ENCODE assay signal across 9 mouse cellular contexts in genomic region chr10:20915623-20916045, GRCm38 (mm10). TPM values are rescaled to one million over a fixed set of nuclear protein-coding genes. Genes with fewer than 3 reads are reported as not detected.
DNase-seq lines count a peak whose midpoint lies in the region; ATAC-seq and TF ChIP-seq lines count a peak whose summit lies in the region.
"Had no signal": no experiment of that assay in that cellular context is flagged by ENCODE, and none has a peak within 500 bp of the region (broad histone marks: within the 10 kb centered on the region; RNA-seq: fewer than 3 reads in every experiment).

No protein-coding gene starts in this region.

- H3K27ac ChIP-seq in kidney, adult 2 months (ENCODE audit: insufficient read depth, low read depth, low read length): no peak overlapping the region
- H3K27ac ChIP-seq in kidney, embryonic 16.5 days (ENCODE audit: low read length): no peak overlapping the region
- H3K27ac ChIP-seq in CH12.LX (ENCODE audit: insufficient read depth, low read depth): no peak overlapping the region
- H3K27ac ChIP-seq in embryonic facial prominence, embryonic 10.5 days (replicated peaks): no peak overlapping the region
- no peak overlapping the region for H3K27ac ChIP-seq in limb, embryonic 11.5 days (replicated peaks; ENCODE audit: low read depth, low read length)

- no peak for TF ChIP-seq POLR2A in kidney, adult 2 months (IDR thresholded peaks at IDR 0.05; ENCODE audit: low read depth, low read length)
- no peak for TF ChIP-seq POLR2A in CH12.LX (IDR thresholded peaks at IDR 0.05; ENCODE audit: low read depth, low read length)

- no peaks in the 10 kb centered on the region for H3K9me3 ChIP-seq in kidney, embryonic 16.5 days (ENCODE audit: low read length)
- no peaks in the 10 kb centered on the region for H3K9me3 ChIP-seq in CH12.LX (replicated peaks; ENCODE audit: low read length)
- no peaks in the 10 kb centered on the region for H3K9me3 ChIP-seq in embryonic facial prominence, embryonic 10.5 days
- H3K9me3 ChIP-seq in limb, embryonic 11.5 days (ENCODE audit: control insufficient read depth, low read length): no peaks in the 10 kb centered on the region

- H3K36me3 ChIP-seq in kidney, adult 2 months (ENCODE audit: control insufficient read depth, insufficient read depth, low read length): no peaks in the 10 kb centered on the region
- no peaks in the 10 kb centered on the region for H3K36me3 ChIP-seq in kidney, embryonic 16.5 days (ENCODE audit: insufficient read depth, low read length)
- no peaks in the 10 kb centered on the region for H3K36me3 ChIP-seq in CH12.LX (replicated peaks in 1 of 2; ENCODE audit: control insufficient read depth in 1 of 2, insufficient read depth in 1 of 2, low read length in 1 of 2)
- H3K36me3 ChIP-seq in embryonic facial prominence, embryonic 10.5 days (replicated peaks): no peaks in the 10 kb centered on the region
- no peaks in the 10 kb centered on the region for H3K36me3 ChIP-seq in limb, embryonic 11.5 days (ENCODE audit: control insufficient read depth, insufficient read depth, low read length)

- DNase-seq in kidney, adult 2 months: peak; percentile 25
- DNase-seq in CH12.LX (ENCODE audit: extremely low read depth): peak; percentile 47
- DNase-seq in adrenal gland, postnatal 10 days: peak; percentile 65
- DNase-seq in embryonic facial prominence, embryonic 10.5 days (ENCODE audit: low spot score): peak; percentile 53
- DNase-seq in limb, embryonic 11.5 days (ENCODE audit: low spot score): peak; percentile 51
- DNase-seq in urinary bladder, adult 18-20 months (ENCODE audit: low spot score in 2 of 2): no peak

- H3K27me3 ChIP-seq in kidney, adult 2 months (replicated peaks; ENCODE audit: control insufficient read depth, insufficient read depth, low read length): no peaks in the 10 kb centered on the region
- no peaks in the 10 kb centered on the region for H3K27me3 ChIP-seq in kidney, embryonic 16.5 days (ENCODE audit: insufficient read depth, low read length)
- no peaks in the 10 kb centered on the region for H3K27me3 ChIP-seq in CH12.LX (replicated peaks)
- H3K27me3 ChIP-seq in embryonic facial prominence, embryonic 10.5 days (replicated peaks; ENCODE audit: low read depth, poor library complexity, severe bottlenecking): no peaks in the 10 kb centered on the region
- H3K27me3 ChIP-seq in limb, embryonic 11.5 days (ENCODE audit: control insufficient read depth, insufficient read depth, low read length): no peaks in the 10 kb centered on the region

- WGBS in kidney, adult 2 months: 71% methylated on average over 7 of the region's 7 CpGs
- WGBS in kidney, embryonic 16.5 days: 76% methylated on average over 7 of the region's 7 CpGs
- WGBS in embryonic facial prominence, embryonic 10.5 days: 71% methylated on average over 7 of the region's 7 CpGs
- 79% methylated on average over 7 of the region's 7 CpGs for WGBS in limb, embryonic 11.5 days

- TF ChIP-seq EP300 in CH12.LX (IDR thresholded peaks at IDR 0.05; ENCODE audit: low read length): peak; percentile 30; the same call in 1 of the 2 replicates

- TF ChIP-seq RAD21 in CH12.LX (IDR thresholded peaks at IDR 0.05; ENCODE audit: low read depth, low read length): peak; percentile 43

- H3K79me2 ChIP-seq in CH12.LX (replicated peaks; ENCODE audit: control insufficient read depth, extremely low read depth, insufficient read depth, poor library complexity, severe bottlenecking): no peaks in the 10 kb centered on the region

- no peak overlapping the region for H3K4me2 ChIP-seq in kidney, embryonic 16.5 days (replicated peaks; ENCODE audit: low read depth, low read length)
- peak overlapping the region; percentile 41 for H3K4me2 ChIP-seq in CH12.LX (ENCODE audit: insufficient read depth, low read depth, poor library complexity, severe bottlenecking)
- no peak overlapping the region for H3K4me2 ChIP-seq in limb, embryonic 11.5 days (ENCODE audit: low read depth, severe bottlenecking)

- TF ChIP-seq CTCF in kidney, adult 2 months (conservative IDR thresholded peaks at IDR 0.05; ENCODE audit: insufficient read depth, insufficient read length, low read depth, low read length): peak; percentile 58
- TF ChIP-seq CTCF in CH12.LX (conservative IDR thresholded peaks at IDR 0.05 in 1 of 2, IDR thresholded peaks at IDR 0.05 in 1 of 2; ENCODE audit: low read depth in 2 of 2, low read length in 2 of 2): peak; percentile 68 to 80; a peak in 3 of 4 replicates

- H3K4me1 ChIP-seq in kidney, adult 2 months (ENCODE audit: control insufficient read depth, insufficient read depth, low read length): no peaks in the 10 kb centered on the region
- no peaks in the 10 kb centered on the region for H3K4me1 ChIP-seq in kidney, embryonic 16.5 days (ENCODE audit: insufficient read depth, low read length)
- H3K4me1 ChIP-seq in CH12.LX (ENCODE audit: control insufficient read depth in 1 of 2, insufficient read depth in 2 of 2): peaks cover 4% of the 10 kb centered on the region in 2 experiments; a peak in 2 of 4 replicates
- H3K4me1 ChIP-seq in embryonic facial prominence, embryonic 10.5 days: no peaks in the 10 kb centered on the region
- no peaks in the 10 kb centered on the region for H3K4me1 ChIP-seq in limb, embryonic 11.5 days (ENCODE audit: control insufficient read depth, insufficient read depth, low read length)

- no peak for ATAC-seq in kidney, embryonic 16.5 days (ENCODE audit: low FRiP score, low TSS enrichment)
- ATAC-seq in limb, embryonic 11.5 days (ENCODE audit: insufficient number of reproducible peaks, low FRiP score, low TSS enrichment, low read depth): no peak
- peak; percentile 60; the same call in 1 of the 2 replicates for ATAC-seq in neutrophil, adult 5-6 weeks (ENCODE audit: extremely low read depth, insufficient number of reproducible peaks, low FRiP score, poor library complexity, severe bottlenecking)

- in situ Hi-C loops in CH12.LX (cut with MboI; ENCODE audit: low pct_ligation_motif_present, low pct_unique_long_range_greater_than_20kb, low sequenced_read_pairs): loop anchor here (25.0 kb wide), 1 partner anchor 228 kb away; no protein-coding TSS in a partner anchor

- no peak overlapping the region for H3K4me3 ChIP-seq in kidney, adult 2 months (ENCODE audit: insufficient read depth, low read depth, low read length)
- H3K4me3 ChIP-seq in kidney, embryonic 16.5 days (ENCODE audit: low read length): no peak overlapping the region
- H3K4me3 ChIP-seq in CH12.LX (replicated peaks in 1 of 3; ENCODE audit: low read depth in 2 of 3, low read length in 2 of 3, poor library complexity in 1 of 3): no peak overlapping the region
- H3K4me3 ChIP-seq in embryonic facial prominence, embryonic 10.5 days: no peak overlapping the region
- no peak overlapping the region for H3K4me3 ChIP-seq in limb, embryonic 11.5 days (ENCODE audit: low read depth, low read length)
- H3K4me3 ChIP-seq: erythroblast, embryonic 14.5 days had no signal

- no peak overlapping the region for H3K9ac ChIP-seq in kidney, embryonic 16.5 days (replicated peaks; ENCODE audit: low read length)
- no peak overlapping the region for H3K9ac ChIP-seq in CH12.LX (ENCODE audit: insufficient read depth, low read depth)
- no peak overlapping the region for H3K9ac ChIP-seq in limb, embryonic 11.5 days (ENCODE audit: low read length)

- dilution Hi-C loops in CH12.LX (cut with MboI; ENCODE audit: extremely low pct_ligation_motif_present, extremely low pct_unique_long_range_greater_than_20kb, low sequenced_read_pairs): no loop called here

TF ChIP-seq in CH12.LX, 34 proteins besides CTCF, POLR2A, EP300 and RAD21 (continues in another document):
- TF ChIP-seq PAX5 (IDR thresholded peaks at IDR 0.05; ENCODE audit: low read length) (no peak), USF2 (conservative IDR thresholded peaks at IDR 0.05; ENCODE audit: low read depth, low read length) (peak; percentile 95), MYC (IDR thresholded peaks at IDR 0.05; ENCODE audit: low read depth, low read length) (peak; percentile 40; the same call in 1 of the 2 replicates), MAX (IDR thresholded peaks at IDR 0.05; ENCODE audit: low read length) (peak; percentile 90), CHD1 (IDR thresholded peaks at IDR 0.05; ENCODE audit: low read depth, low read length) (no peak), SMC3 (IDR thresholded peaks at IDR 0.05; ENCODE audit: low read depth, low read length) (peak; percentile 71), JUN (IDR thresholded peaks at IDR 0.05; ENCODE audit: insufficient read depth, low read depth, low read length) (no peak), TBP (conservative IDR thresholded peaks at IDR 0.05; ENCODE audit: low read depth, low read length) (no peak), E2F4 (IDR thresholded peaks at IDR 0.05; ENCODE audit: insufficient replicate concordance, low read depth, low read length) (no peak), MEF2A (IDR thresholded peaks at IDR 0.05; ENCODE audit: borderline replicate concordance, low read depth, low read length) (0 out of 2 replicates have a peak, but pooled peaks have one; percentile 26), ZMIZ1 (IDR thresholded peaks at IDR 0.05; ENCODE audit: low read depth, low read length) (no peak), JUND (conservative IDR thresholded peaks at IDR 0.05; ENCODE audit: low read depth, low read length) (0 out of 2 replicates have a peak, but pooled peaks have one; percentile 37), MAFK (IDR thresholded peaks at IDR 0.05; ENCODE audit: insufficient replicate concordance, low read length) (no peak), ETS1 (conservative IDR thresholded peaks at IDR 0.05; ENCODE audit: low read depth, low read length) (no peak), GABPA (IDR thresholded peaks at IDR 0.05; ENCODE audit: insufficient replicate concordance, low read depth, low read length) (no peak), USF1 (IDR thresholded peaks at IDR 0.05; ENCODE audit: low read depth, low read length) (peak; percentile 91), TCF12 (IDR thresholded peaks at IDR 0.05; ENCODE audit: low read depth, low read length) (0 out of 2 replicates have a peak, but pooled peaks have one; percentile 15), ZNF384 (IDR thresholded peaks at IDR 0.05; ENCODE audit: low read depth, low read length) (peak; percentile 62), ZKSCAN1 (IDR thresholded peaks at IDR 0.05; ENCODE audit: borderline replicate concordance, low read depth, low read length) (no peak), ZC3H11A (IDR thresholded peaks at IDR 0.05; ENCODE audit: low read depth, low read length) (no peak)

RNA-seq across cellular contexts. Expression of gene Ahi1, which starts 36.7 kb away (rescaled TPM):
- polyA plus RNA-seq in kidney, adult 2 months (2012; rRNA removed): 4.1 and 4.5 TPM in 2 replicates
- 9.0 and 9.1 TPM in 2 replicates for polyA plus RNA-seq in kidney, embryonic 16.5 days (2015; fragmentation: Nextera tagmentation; extraction: Ambion mirVana)
- total RNA-seq in CH12.LX (2012; rRNA removed) (2.5 and 4.6 TPM in 2 replicates), CH12.LX (2014; rRNA removed) (3.9 and 4.2 TPM in 2 replicates)
- polyA plus RNA-seq in CH12.LX (2012; ENCODE audit: insufficient read length, low read depth): 2.7 and 2.8 TPM in 2 replicates
- 10 to 100 TPM; 22.7 to 24.4 TPM for total RNA-seq in adrenal gland, postnatal 10 days (2021)
- polyA plus RNA-seq in embryonic facial prominence, embryonic 10.5 days (2016; fragmentation: Nextera tagmentation; extraction: Ambion mirVana): 13.2 and 13.6 TPM in 2 replicates
- polyA plus RNA-seq in limb, embryonic 11.5 days (2014; fragmentation: Nextera tagmentation; extraction: Ambion mirVana): 12.5 and 14.0 TPM in 2 replicates
- total RNA-seq in neutrophil, adult 5-6 weeks (2017): 9.9 and 15.2 TPM in 2 replicates

Comparison
In these comparisons a context has a peak if more than half of its experiments do, and no peak if none do; other contexts are left out.
1. DNase-seq: peak in kidney, adult 2 months (single experiment), CH12.LX (single experiment), adrenal gland, postnatal 10 days (single experiment), embryonic facial prominence, embryonic 10.5 days (single experiment) and limb, embryonic 11.5 days (single experiment); none in urinary bladder, adult 18-20 months (0 of 2).